Mouse (Mus musculus) neural tube, embryonic 11.5 days (tissue): Measurements from ENCODE around the gene Rps27rt. TPM values are rescaled to one million over a fixed set of nuclear protein-coding genes. Genes with fewer than 3 reads are reported as not detected.

Experiments used
- polyA plus RNA-seq: library from polyadenylated mRNA; unstranded; fragments of >200 nt; fragmentation: Nextera tagmentation; extraction: Ambion mirVana; gene quantifications from 2 replicates; pipeline ENCODE4 v1.2.1, GENCODE M21; 2014

Rps27rt gene
- polyA plus RNA-seq, 1 experiment from 2014 or later: 307 TPM

Other genes with a start within 250 kb of the Rps27rt start
- gene Cmtm7, start 200.9 kb downstream of the Rps27rt start, polyA plus RNA-seq: 57.0 and 57.2 TPM in 2 replicates
- gene Cmtm8, start 138.6 kb downstream of the Rps27rt start, polyA plus RNA-seq: 15.2 and 20.4 TPM in 2 replicates
- 11.5 and 12.0 TPM in 2 replicates for gene Gpd1l, start 48.8 kb downstream of the Rps27rt start, polyA plus RNA-seq
- gene Osbpl10, start 4.2 kb downstream of the Rps27rt start, polyA plus RNA-seq: 1.4 and 1.6 TPM in 2 replicates